8 mouse cellular contexts compared by ENCODE assay signal in the genomic region with DNA sequence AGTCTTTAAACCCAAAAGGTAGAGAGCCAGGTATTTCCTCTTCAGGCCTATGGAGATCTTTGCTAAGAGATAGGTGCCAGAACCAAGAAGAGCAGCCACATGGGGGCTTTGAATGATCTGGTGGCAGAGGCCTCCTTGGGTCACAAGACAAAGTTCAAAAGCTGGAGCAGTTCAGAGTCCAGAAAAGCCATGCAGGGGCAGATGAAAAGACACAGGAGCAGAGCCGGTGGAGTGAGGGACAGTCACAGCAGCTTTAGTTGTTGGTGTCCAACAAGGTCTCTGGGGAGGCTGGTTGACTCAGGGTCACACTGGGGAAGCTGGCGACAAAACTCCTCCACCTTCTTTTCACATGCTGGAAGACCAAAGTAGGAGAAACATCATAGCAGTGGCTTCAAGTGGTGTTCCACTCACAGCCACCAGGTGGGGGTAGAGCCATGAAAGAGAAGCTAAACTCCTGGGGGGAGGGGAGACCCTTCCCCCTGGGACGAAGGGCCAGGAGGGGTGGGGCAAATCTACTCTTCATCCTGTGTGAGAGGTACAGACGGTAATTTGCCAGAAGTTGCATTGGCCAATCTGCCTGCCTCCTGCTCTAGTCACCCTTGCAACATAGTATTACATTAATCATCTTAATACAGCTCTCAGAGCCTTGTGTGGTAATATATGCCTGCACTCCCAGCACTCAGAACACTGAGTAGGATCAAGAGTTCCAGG. TPM values are rescaled to one million over a fixed set of nuclear protein-coding genes. Genes with fewer than 3 reads are reported as not detected.
DNase-seq lines count a peak whose midpoint lies in the region; ATAC-seq lines count a peak whose summit lies in the region.

No protein-coding gene starts in this region.

- WGBS in hindbrain, embryonic 16.5 days = 9% methylated on average over 4 of the region's 4 CpGs

- no peaks in the 10 kb centered on the region for H3K36me3 ChIP-seq in hindbrain, embryonic 16.5 days (ENCODE audit: control insufficient read depth, insufficient read depth, low read length)

- peak overlapping the region; percentile 24 for H3K4me2 ChIP-seq in hindbrain, embryonic 16.5 days (ENCODE audit: low read length)

- intact Hi-C loops in left cerebral cortex, postnatal 10 days (cut with DNase I) = loop anchor here (5.0 kb wide), 2 partner anchors 120 to 245 kb away; a partner anchor contains a TSS

- DNase-seq in adipocyte (ENCODE audit: low spot score) = peak; percentile 100
- peak; percentile 89 to 94 for DNase-seq in cerebellum, postnatal 14 days
- peak; percentile 67 to 68 for DNase-seq in frontal cortex, postnatal 25 days (ENCODE audit: low spot score in 2 of 2)
- DNase-seq in left cerebral cortex, postnatal 10 days (ENCODE audit: extremely low spot score in 1 of 2, low spot score in 2 of 2) = peak; percentile 59 to 81
- peak; percentile 50 to 57 for DNase-seq in right cerebral cortex, postnatal 36 days (ENCODE audit: low spot score in 2 of 2)

- no peak overlapping the region for H3K27ac ChIP-seq in hindbrain, embryonic 16.5 days (ENCODE audit: low read depth, low read length)

- H3K4me1 ChIP-seq in hindbrain, embryonic 16.5 days (ENCODE audit: control insufficient read depth, insufficient read depth, low read depth, low read length) = peaks cover 7% of the 10 kb centered on the region

- no peaks in the 10 kb centered on the region for H3K27me3 ChIP-seq in hindbrain, embryonic 16.5 days (replicated peaks; ENCODE audit: control insufficient read depth, insufficient read depth, low read length)

- H3K9ac ChIP-seq in hindbrain, embryonic 16.5 days (ENCODE audit: low read depth, low read length) = no peak overlapping the region

- H3K4me3 ChIP-seq in hindbrain, embryonic 16.5 days (ENCODE audit: low read length) = no peak overlapping the region

- ATAC-seq in hindbrain, embryonic 16.5 days = peak; percentile 71
- peak; percentile 60 for ATAC-seq in megakaryocyte-erythroid progenitor cell, adult 5-6 weeks (replicated peaks; ENCODE audit: low FRiP score, low TSS enrichment, poor library complexity, severe bottlenecking)
- no peak for ATAC-seq in activated CD4-positive, CD25-positive, alpha-beta regulatory T cell, adult 4 months

- no peaks in the 10 kb centered on the region for H3K9me3 ChIP-seq in hindbrain, embryonic 16.5 days (ENCODE audit: control insufficient read depth, low read length)

RNA-seq across cellular contexts. Expression of a gene that starts 1.0 kb away (rescaled TPM):
- not detected in 2 replicates for polyA plus RNA-seq in hindbrain, embryonic 16.5 days (2015; fragmentation: Nextera tagmentation; extraction: Ambion mirVana)
- not detected for total RNA-seq in left cerebral cortex, postnatal 10 days (2021)
- total RNA-seq in megakaryocyte-erythroid progenitor cell, adult 5-6 weeks (2014; fragmentation: Nextera tagmentation) = not detected in 2 replicates
- not detected in 2 replicates for total RNA-seq in megakaryocyte-erythroid progenitor cell, adult 5-6 weeks (2017)
- not detected for polyA plus RNA-seq in activated CD4-positive, CD25-positive, alpha-beta regulatory T cell, adult 4 months (2017; shearing (Covaris generic))

RNA-seq across cellular contexts. Expression of a gene that starts 12.9 kb away (rescaled TPM):
- polyA plus RNA-seq in hindbrain, embryonic 16.5 days (2015; fragmentation: Nextera tagmentation; extraction: Ambion mirVana) = 52.5 and 53.2 TPM in 2 replicates
- total RNA-seq in left cerebral cortex, postnatal 10 days (2021) = 10 to 100 TPM; 46.8 to 50.8 TPM
- 4.8 and 11.0 TPM in 2 replicates for total RNA-seq in megakaryocyte-erythroid progenitor cell, adult 5-6 weeks (2014; fragmentation: Nextera tagmentation)
- total RNA-seq in megakaryocyte-erythroid progenitor cell, adult 5-6 weeks (2017) = 2.9 and 3.9 TPM in 2 replicates
- 1 to 10 TPM; 1.0 to 1.5 TPM for polyA plus RNA-seq in activated CD4-positive, CD25-positive, alpha-beta regulatory T cell, adult 4 months (2017; shearing (Covaris generic))

RNA-seq across cellular contexts. Expression of a gene that starts 20.2 kb away (rescaled TPM):
- polyA plus RNA-seq in hindbrain, embryonic 16.5 days (2015; fragmentation: Nextera tagmentation; extraction: Ambion mirVana) = 8.4 and 9.0 TPM in 2 replicates
- 10 to 100 TPM; 13.3 to 16.6 TPM for total RNA-seq in left cerebral cortex, postnatal 10 days (2021)
- not detected in 2 replicates for total RNA-seq in megakaryocyte-erythroid progenitor cell, adult 5-6 weeks (2014; fragmentation: Nextera tagmentation)
- not detected in 2 replicates for total RNA-seq in megakaryocyte-erythroid progenitor cell, adult 5-6 weeks (2017)
- under 1 TPM in 1 of 2 experiments, not detected in 1; 0.14 TPM for polyA plus RNA-seq in activated CD4-positive, CD25-positive, alpha-beta regulatory T cell, adult 4 months (2017; shearing (Covaris generic))

RNA-seq across cellular contexts. Expression of a gene that starts 58.2 kb away (rescaled TPM):
- polyA plus RNA-seq in hindbrain, embryonic 16.5 days (2015; fragmentation: Nextera tagmentation; extraction: Ambion mirVana) = 6.4 and 6.6 TPM in 2 replicates
- total RNA-seq in left cerebral cortex, postnatal 10 days (2021) = 1 to 10 TPM in 1 of 2 experiments, under 1 TPM in 1; 0.95 to 1.7 TPM
- total RNA-seq in megakaryocyte-erythroid progenitor cell, adult 5-6 weeks (2014; fragmentation: Nextera tagmentation) = 0.72 TPM in 1 of 2 replicates, not detected in the other
- not detected in 2 replicates for total RNA-seq in megakaryocyte-erythroid progenitor cell, adult 5-6 weeks (2017)
- polyA plus RNA-seq in activated CD4-positive, CD25-positive, alpha-beta regulatory T cell, adult 4 months (2017; shearing (Covaris generic)) = 1 to 10 TPM; 1.9 to 3.2 TPM

Comparison
In these comparisons a context has a peak if more than half of its experiments do, and no peak if none do; other contexts are left out.
1. RNA of a gene that starts 20.2 kb away (total RNA-seq): 13.3 to 16.6 TPM in left cerebral cortex, postnatal 10 days; not detected in megakaryocyte-erythroid progenitor cell, adult 5-6 weeks; every median in the first group is over 10 times any median in the second.
2. Peak in every context shown above with its lines, with median percentiles within 50 percentile points of each other: DNase-seq.